Mouse (Mus musculus): ENCODE data around the gene Mob3b.

Gene Mob3b

DNA sequence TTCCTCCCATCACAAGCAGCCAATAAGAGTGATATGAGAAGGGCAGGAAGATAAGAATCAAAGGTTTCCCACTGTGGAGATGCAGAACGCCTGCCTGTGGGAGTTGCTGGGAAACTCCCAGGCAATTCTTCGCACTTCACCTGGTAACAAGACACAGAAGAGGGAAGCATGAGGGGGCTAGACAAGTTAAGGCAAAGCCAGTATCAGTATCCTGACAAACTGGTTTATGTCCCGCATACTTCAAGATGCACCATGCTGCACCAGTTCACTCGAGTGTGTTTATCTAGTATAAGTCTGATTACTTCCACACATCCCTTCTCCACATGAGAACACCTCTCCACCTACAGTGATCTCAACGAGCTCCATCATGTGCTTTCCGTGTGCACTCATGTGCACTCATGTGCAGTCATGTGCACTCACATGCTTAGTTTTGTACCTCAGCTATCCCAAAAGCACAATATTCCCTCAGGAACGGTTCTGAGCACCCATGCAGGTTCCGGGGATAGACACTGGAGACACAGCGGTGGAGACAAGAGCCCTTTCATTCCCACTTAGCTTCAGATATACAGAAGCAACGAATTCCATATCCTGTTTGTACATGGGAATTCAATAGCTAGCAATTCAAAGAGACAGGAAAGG is 74.7 kb downstream of the Mob3b start:
- in situ Hi-C loops (cut with MboI; ENCODE audit: low sequenced_read_pairs): no loop called here

DNA sequence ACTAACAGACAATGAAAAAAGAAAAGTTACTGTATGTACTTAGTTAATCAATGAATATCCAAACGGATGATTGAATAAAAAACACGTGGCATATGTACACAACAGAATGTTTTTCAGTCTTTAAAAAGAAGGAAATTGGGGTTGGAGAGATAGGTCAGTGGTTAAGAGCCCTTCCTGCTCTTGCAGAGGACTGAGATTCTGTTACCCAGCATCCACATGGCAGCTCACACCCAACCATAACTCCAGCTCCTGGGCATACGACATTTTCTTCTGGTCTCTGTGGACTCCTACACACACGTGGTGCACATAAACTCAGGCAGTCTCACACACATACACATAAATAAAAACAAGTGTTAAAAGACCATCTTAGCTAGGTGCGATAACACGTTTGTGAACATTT is 77.0 kb downstream of the Mob3b start:
- in situ Hi-C loops (cut with MboI; ENCODE audit: low sequenced_read_pairs): no loop called here

DNA sequence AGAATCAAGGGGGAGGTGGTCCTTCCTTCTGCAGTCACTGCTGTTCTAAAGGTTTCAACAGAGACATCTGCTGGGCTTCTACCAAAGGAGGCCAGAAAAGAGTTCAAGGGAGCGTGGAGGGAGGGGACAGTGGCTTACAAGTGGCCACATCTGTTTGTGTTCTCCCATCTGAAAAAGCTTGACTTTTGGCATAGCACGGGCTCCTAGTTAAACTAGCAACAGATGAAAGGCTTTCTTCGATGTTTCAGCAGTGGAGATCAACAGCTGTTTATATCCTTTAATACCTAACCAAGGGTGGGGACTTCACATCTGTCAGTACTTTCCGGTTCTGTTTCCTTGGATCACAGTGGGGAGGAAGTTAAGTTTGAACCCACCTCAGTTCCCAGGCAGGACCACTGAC is 88.5 kb downstream of the Mob3b start:
- in situ Hi-C loops (cut with MboI; ENCODE audit: low sequenced_read_pairs): no loop called here

DNA sequence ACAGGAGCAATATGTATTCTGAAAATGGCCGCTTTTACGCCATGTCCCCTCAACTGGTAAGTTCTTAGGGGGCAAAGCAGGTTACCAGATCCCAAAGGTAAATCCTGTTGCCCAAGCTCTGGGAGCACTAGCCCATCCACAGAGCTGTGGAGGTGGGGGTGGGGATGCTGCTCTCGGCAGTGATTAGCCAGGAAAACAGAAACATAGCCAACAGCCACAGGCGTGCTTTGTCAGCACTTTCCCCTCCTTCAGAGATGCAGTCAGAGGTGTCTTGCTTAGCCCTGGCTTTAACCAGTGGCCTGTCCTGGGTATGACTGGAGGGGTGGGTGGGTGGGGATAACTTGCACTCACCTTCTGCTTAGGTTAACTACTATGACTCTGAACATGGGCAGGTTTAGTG is 91.1 kb downstream of the Mob3b start:
- in situ Hi-C loops (cut with MboI; ENCODE audit: low sequenced_read_pairs): no loop called here

DNA sequence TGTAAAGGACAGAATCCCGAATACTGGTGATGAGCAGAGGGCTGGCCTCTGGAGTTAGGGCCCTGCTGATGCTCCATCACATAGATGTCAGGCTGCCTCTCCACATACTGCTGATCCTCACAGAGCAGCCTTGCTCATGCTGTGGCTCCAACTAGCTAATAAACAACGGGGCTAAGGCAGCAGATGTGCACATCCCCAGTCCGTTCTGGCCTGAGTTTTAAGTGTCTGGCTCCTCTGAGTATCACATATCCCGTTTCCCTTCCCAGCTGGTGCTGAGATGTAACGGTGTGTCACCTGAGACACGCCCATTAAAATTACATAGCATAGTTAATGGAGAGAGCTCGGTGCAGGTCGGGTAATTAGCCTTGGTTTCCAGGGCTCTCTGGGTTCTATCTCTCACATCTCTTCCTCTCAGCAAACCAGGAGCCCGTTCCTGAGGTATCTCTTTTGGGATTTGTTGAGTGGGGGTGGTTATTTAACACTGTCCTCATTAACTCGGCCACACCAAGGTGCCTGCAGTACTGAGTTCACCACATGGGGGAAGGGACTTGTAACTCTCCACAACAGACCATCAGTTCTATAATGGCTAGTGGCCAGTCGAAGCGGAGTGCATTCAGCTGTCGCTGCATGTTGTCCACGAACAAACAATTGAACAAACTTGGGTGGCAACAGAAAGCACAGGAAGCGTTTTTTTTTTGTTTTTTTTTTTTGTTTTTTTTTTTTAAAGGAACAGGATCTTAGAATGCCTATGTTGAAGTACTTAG is 92.0 kb downstream of the Mob3b start:
- in situ Hi-C loops (cut with MboI; ENCODE audit: low sequenced_read_pairs): no loop called here

GRCm38 (mm10) chr4:35063146-35063719 is 94.1 kb downstream of the Mob3b start:
- in situ Hi-C loops (cut with MboI; ENCODE audit: low sequenced_read_pairs): no loop called here

DNA sequence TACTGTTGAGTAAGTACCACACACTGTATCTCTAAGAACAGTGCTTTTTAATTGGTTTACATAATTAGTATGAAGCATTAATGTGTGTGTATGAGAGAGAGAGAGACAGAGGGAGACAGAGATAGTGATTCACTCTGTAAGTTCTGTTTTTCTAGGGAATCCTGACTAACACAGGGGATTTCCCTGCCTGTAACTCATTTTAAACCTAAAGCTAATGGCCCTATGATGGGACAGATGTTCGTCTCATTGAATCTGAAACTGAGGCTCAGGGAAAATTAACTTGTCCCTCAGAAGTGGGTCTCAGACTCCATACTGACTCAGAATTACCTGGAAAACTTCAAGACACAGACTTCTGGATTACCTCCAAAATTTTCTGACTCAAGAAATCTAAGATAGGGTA is 96.3 kb downstream of the Mob3b start:
- in situ Hi-C loops (cut with MboI; ENCODE audit: low sequenced_read_pairs): no loop called here

DNA sequence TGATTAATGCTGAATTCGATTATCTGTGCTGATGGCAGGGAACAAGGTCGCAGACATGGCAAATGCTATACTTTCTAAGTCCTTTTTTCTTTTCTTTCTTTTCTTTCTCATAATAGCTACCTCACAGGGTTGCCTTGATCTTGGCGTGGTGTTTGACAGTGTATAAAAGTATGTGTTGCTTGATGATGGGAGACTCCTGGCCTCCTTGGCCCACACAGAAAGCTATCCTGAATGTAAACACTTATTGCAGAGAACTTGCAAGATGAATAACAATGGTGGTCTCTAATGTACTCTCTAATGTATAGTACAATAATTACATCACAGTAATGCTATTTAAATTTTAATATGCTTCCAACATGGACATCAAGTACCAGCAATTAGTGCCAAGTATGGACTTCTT is 96.9 kb downstream of the Mob3b start:
- in situ Hi-C loops (cut with MboI; ENCODE audit: low sequenced_read_pairs): no loop called here

DNA sequence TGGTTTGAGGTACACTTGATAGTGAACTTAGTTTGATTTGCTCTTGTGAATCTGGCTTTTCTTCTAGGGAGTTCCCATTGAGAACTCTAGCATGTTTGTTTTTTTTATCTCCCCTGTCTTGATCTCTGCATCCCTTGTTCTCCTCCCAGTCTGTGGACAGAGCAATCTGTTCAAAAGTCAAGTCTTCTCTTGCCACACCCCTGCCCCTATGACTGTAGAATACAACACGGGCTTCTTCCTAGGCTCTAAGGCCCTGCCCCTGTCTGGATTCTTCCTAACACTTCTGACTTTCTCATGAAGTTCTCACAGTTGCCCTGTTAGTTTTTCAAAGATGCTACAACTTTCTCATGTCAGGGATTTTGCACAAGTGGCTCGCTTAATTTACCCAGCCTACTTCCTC is 102.9 kb downstream of the Mob3b start:
- in situ Hi-C loops (cut with MboI; ENCODE audit: low sequenced_read_pairs): no loop called here

GRCm38 (mm10) chr4:35052174-35052942 is 104.9 kb downstream of the Mob3b start:
- in situ Hi-C loops (cut with MboI; ENCODE audit: low sequenced_read_pairs): no loop called here

DNA sequence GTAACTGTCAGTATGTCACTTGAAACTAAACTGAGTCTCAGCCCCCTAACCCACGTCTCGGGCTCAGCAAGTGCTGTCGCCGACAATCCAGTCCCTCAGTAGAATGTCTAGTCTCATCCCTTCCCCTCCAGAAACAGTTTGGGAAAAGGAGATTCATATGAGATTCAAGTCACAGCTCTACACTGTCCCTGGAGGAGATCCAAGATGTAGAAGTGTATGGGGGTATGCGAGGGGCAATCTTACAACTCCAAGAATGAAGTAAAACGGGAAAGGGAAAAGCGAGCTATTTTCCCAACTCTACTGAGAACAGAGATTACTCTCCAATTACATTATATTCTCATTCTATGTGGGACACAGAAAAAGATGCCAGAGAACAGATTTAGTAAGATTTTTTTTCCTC is 106.1 kb downstream of the Mob3b start:
- in situ Hi-C loops (cut with MboI; ENCODE audit: low sequenced_read_pairs): no loop called here

- in situ Hi-C loops (cut with MboI; ENCODE audit: low sequenced_read_pairs): no loop called here
Observed at GRCm38 (mm10) chr4:35049742-35050058, 107.6 kb downstream of the Mob3b start.

DNA sequence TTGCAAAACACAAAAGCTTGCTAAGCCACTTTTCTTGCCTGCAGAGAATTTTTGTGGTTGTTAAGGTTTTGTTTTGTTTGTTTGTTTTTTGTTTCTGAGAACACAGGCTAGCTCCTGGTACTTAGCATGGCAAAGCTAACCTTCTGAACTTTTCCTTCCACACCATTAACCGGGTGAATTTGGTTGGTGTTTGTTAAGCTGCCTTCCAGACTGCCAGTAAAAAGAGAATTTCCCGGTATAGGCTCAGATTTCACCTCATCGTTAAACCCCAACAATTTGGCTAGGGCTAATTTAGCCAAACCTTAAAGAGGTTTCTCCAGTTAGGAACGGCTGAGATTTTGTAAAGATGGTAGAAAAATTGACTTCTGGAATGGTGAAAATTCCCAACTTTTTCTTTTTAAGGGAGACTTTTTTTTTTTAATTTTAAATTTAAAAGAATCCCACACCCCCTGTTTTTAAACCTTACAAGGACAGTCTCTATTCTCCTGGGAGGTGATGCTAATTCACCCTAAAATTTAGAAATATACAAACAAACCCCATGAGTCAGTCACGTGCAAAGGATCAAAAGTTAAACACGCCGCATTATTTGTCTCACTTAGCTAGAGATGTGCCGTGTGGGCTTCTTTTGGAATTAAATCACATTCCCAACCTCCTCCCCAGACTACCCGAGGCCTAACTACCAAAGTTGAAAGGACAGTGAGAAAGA is 108.1 kb downstream of the Mob3b start:
- in situ Hi-C loops (cut with MboI; ENCODE audit: low sequenced_read_pairs): no loop called here

GRCm38 (mm10) chr4:35040896-35041295 is 116.4 kb downstream of the Mob3b start:
- in situ Hi-C loops (cut with MboI; ENCODE audit: low sequenced_read_pairs): no loop called here

DNA sequence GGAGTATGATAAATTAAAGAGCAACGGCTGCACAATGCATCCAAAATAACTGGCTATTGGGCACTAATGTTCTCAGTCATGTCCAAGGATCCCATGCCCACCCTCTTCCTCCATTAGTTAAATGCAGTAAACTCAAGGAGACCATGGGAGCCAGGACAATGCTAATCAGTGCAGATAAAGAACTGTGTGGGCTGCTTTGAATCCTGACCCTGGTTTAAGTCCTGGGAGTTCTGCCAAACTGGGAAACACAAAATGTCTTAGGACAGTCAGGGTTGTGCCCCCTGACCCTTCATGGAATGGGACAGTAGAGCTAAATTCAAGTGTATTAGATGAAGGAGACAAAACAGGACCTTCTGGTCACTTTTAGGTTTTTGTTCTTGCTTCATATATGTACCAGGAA is 117.0 kb downstream of the Mob3b start:
- in situ Hi-C loops (cut with MboI; ENCODE audit: low sequenced_read_pairs): no loop called here

- in situ Hi-C loops (cut with MboI; ENCODE audit: low sequenced_read_pairs): no loop called here
Observed at GRCm38 (mm10) chr4:35037824-35038223, 119.5 kb downstream of the Mob3b start.

DNA sequence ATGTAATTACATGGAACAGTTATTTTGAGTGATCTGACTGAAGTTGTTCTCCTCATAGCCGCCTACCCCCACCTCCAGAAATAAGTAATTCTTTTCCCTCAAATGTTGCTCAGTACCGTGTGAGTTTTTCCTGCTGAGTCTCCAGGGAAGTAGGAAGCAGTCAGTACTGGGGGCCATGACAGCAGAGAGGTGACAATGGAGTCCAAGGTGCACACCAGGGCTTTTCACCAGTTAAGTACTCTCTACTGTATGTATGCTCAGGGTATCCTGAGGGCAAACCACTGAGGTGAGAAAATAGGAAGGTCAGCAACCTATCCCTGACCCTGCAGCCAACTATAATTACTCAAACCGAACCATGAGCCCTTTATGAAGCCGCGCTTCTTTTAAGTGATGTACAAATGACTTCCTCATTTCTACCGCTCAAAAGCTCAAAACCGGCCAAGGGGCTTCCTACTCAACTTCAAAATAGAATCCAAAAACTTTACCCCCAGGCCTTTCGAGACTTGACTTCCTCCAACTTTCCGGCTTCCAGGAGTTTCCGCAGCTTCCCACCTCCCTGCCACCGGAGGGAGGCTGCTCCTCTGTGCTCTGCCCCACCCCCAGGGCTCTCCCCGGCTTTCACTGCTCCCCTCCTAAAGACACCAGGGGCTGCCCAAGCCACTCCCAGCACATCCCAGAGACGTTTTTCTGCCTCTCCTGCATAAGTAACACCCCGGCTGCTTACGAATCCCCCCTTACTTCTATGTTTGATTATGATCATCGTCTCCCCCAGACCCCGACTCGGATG is 122.6 kb downstream of the Mob3b start:
- in situ Hi-C loops (cut with MboI; ENCODE audit: low sequenced_read_pairs): no loop called here

- in situ Hi-C loops (cut with MboI; ENCODE audit: low sequenced_read_pairs): no loop called here
Observed at GRCm38 (mm10) chr4:35032758-35033157, 124.5 kb downstream of the Mob3b start.

- in situ Hi-C loops (cut with MboI; ENCODE audit: low sequenced_read_pairs): no loop called here
Observed at GRCm38 (mm10) chr4:35031623-35032022, 125.7 kb downstream of the Mob3b start.

GRCm38 (mm10) chr4:35031141-35031540 is 126.1 kb downstream of the Mob3b start:
- in situ Hi-C loops (cut with MboI; ENCODE audit: low sequenced_read_pairs): no loop called here

Data from CH12F3 (cell line).